Mouse (Mus musculus): ENCODE results near the gene Defb25.

DNA sequence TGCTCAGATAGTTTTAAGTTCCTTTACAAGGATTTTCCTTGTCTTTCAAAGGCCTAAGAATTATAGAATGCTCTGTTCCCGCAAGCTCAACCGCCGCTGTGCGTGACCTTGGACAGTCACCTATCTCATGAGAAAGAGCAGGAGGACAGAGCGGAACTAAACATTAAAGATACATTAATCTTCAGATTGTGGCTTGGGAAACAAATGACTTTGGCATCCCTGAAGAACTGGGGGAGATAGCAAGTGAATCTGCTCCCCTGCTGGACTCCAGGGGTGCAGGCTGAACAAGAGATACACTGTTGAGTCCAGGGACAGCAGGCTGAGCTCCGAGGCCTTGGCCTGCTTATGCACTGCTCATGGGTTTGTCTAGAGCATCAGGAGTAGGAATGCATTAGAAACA, 22.8 kb downstream of the Defb25 start:
- no peak for TF ChIP-seq CTCF (IDR thresholded peaks at IDR 0.05; ENCODE audit: low read depth)
- no peak for TF ChIP-seq EP300 (IDR thresholded peaks at IDR 0.05; ENCODE audit: low read depth)
